Mouse (Mus musculus) forebrain, embryonic 12.5 days (tissue): ENCODE results near the gene 1600014C23Rik. TPM values are rescaled to one million over a fixed set of nuclear protein-coding genes. Genes with fewer than 3 reads are reported as not detected.

ENCODE experiments used
- ATAC-seq: fragments of 200-750 bp; cut with Nextera tagmentation; 2 replicates; pipeline ENCODE4 v1.8.0; 2017; ENCODE audit warnings: moderate TSS enrichment; ENCODE audit not compliant: low FRiP score
- H3K27ac ChIP-seq: fragments of 300-500 bp; sonication (generic); 2 replicates; pipeline ENCODE4 v1.5.1; 2016; ENCODE audit warnings: mild to moderate bottlenecking
- H3K27me3 ChIP-seq: fragments of 300-500 bp; sonication (generic); 2 replicates; pipeline ENCODE4 v1.6.1; 2016; ENCODE audit warnings: mild to moderate bottlenecking
- H3K36me3 ChIP-seq: fragments of 300-500 bp; sonication (generic); replicated peaks from 2 replicates; pipeline ENCODE4 v1.6.1; 2016; ENCODE audit warnings: mild to moderate bottlenecking
- H3K4me1 ChIP-seq: fragments of 300-500 bp; sonication (generic); 2 replicates; pipeline ENCODE4 v1.6.1; 2016
- H3K4me2 ChIP-seq: fragments of 300-500 bp; sonication (generic); 2 replicates; pipeline ENCODE4 v1.6.1; 2016; ENCODE audit warnings: mild to moderate bottlenecking, moderate library complexity
- H3K4me3 ChIP-seq: fragments of 300-500 bp; sonication (generic); replicated peaks from 2 replicates; pipeline ENCODE4 v1.5.1; 2016; ENCODE audit warnings: mild to moderate bottlenecking
- H3K9ac ChIP-seq: fragments of 300-500 bp; sonication (generic); 2 replicates; pipeline ENCODE4 v1.6.1; 2016; ENCODE audit warnings: mild to moderate bottlenecking
- H3K9me3 ChIP-seq: fragments of 300-500 bp; sonication (generic); 2 replicates; pipeline ENCODE4 v1.6.1; 2016
- WGBS: fragments of 180-500 bp; shearing (Covaris S2); methylation state at CpG from one replicate; pipeline ENCODE4 v1.1.7; 2016; 5-methylcytosine and 5-hydroxymethylcytosine counted together
- polyA plus RNA-seq: library from polyadenylated mRNA; unstranded; fragments of >200 nt; fragmentation: Nextera tagmentation; extraction: Ambion mirVana; gene quantifications from 2 replicates; pipeline ENCODE4 v1.2.1, GENCODE M21; 2016

1600014C23Rik gene
- polyA plus RNA-seq, 1 experiment from 2014 or later = 0.83 TPM

- Histone ChIP-seq H3K27me3 (peaks cover 25% of the 10 kb centered on the region), H3K9me3 (no peaks in the 10 kb centered on the region), H3K4me3 (peak overlapping the region; percentile 34; the same call in 1 of the 2 replicates), H3K9ac (peak overlapping the region; percentile 58; the same call in 1 of the 2 replicates), H3K4me2 (peak overlapping the region; percentile 69), H3K27ac (peak overlapping the region; percentile 76), H3K4me1 (peaks cover 42% of the 10 kb centered on the region), H3K36me3 (no peaks in the 10 kb centered on the region)
- 4% methylated on average over 3 of the region's 3 CpGs for WGBS
- no peak for ATAC-seq
Measured at GRCm38 (mm10) chr17:45734333-45734732, 689 bp upstream of the 1600014C23Rik start.

GRCm38 (mm10) chr17:45733038-45733734 lies 458 bp downstream of the 1600014C23Rik start:
- Histone ChIP-seq H3K27ac (no peak overlapping the region), H3K4me3 (0 out of 2 replicates have a peak overlapping the region, but pooled peaks have one; percentile 34), H3K4me2 (peak overlapping the region; percentile 69), H3K9ac (peak overlapping the region; percentile 58), H3K9me3 (no peaks in the 10 kb centered on the region), H3K27me3 (peaks cover 31% of the 10 kb centered on the region), H3K4me1 (peaks cover 42% of the 10 kb centered on the region), H3K36me3 (no peaks in the 10 kb centered on the region)
- WGBS = 53% methylated on average over 19 of the region's 19 CpGs
- no peak; the same call in 1 of the 2 replicates for ATAC-seq

- no peaks in the 10 kb centered on the region for H3K36me3 ChIP-seq
- peaks cover 31% of the 10 kb centered on the region for H3K27me3 ChIP-seq
- peaks cover 35% of the 10 kb centered on the region for H3K4me1 ChIP-seq
- 0 out of 2 replicates have a peak, but pooled peaks have one; percentile 5 for ATAC-seq
- no peak overlapping the region for H3K4me3 ChIP-seq
- 24% methylated on average over 9 of the region's 9 CpGs for WGBS
- no peaks in the 10 kb centered on the region for H3K9me3 ChIP-seq
- no peak overlapping the region for H3K27ac ChIP-seq
- H3K9ac ChIP-seq = no peak overlapping the region
- no peak overlapping the region for H3K4me2 ChIP-seq
Measured at GRCm38 (mm10) chr17:45731172-45731864, 2.3 kb downstream of the 1600014C23Rik start.

GRCm38 (mm10) chr17:45730696-45731095 lies 2.9 kb downstream of the 1600014C23Rik start:
- peaks cover 31% of the 10 kb centered on the region for H3K27me3 ChIP-seq
- H3K27ac ChIP-seq = no peak overlapping the region
- H3K4me1 ChIP-seq = peaks cover 28% of the 10 kb centered on the region
- H3K4me3 ChIP-seq = no peak overlapping the region
- H3K4me2 ChIP-seq = no peak overlapping the region
- H3K36me3 ChIP-seq = no peaks in the 10 kb centered on the region
- 82% methylated on average over 4 of the region's 4 CpGs for WGBS
- no peak for ATAC-seq
- H3K9ac ChIP-seq = no peak overlapping the region
- H3K9me3 ChIP-seq = no peaks in the 10 kb centered on the region

- peaks cover 17% of the 10 kb centered on the region for H3K4me1 ChIP-seq
- no peak overlapping the region for H3K9ac ChIP-seq
- H3K9me3 ChIP-seq = no peaks in the 10 kb centered on the region
- WGBS = 58% methylated on average over 10 of the region's 10 CpGs
- no peak overlapping the region for H3K27ac ChIP-seq
- H3K4me3 ChIP-seq = no peak overlapping the region
- peaks cover 31% of the 10 kb centered on the region for H3K27me3 ChIP-seq
- H3K4me2 ChIP-seq = no peak overlapping the region
- no peaks in the 10 kb centered on the region for H3K36me3 ChIP-seq
- no peak for ATAC-seq
Measured at GRCm38 (mm10) chr17:45729387-45729786, 4.3 kb downstream of the 1600014C23Rik start.

- H3K4me1 ChIP-seq = peaks cover 9% of the 10 kb centered on the region
Measured at GRCm38 (mm10) chr17:45727983-45728723, 5.5 kb downstream of the 1600014C23Rik start.

GRCm38 (mm10) chr17:45727481-45727880 lies 6.2 kb downstream of the 1600014C23Rik start:
- Histone ChIP-seq H3K9ac (no peak overlapping the region), H3K9me3 (no peaks in the 10 kb centered on the region), H3K27me3 (peaks cover 21% of the 10 kb centered on the region), H3K4me2 (no peak overlapping the region), H3K27ac (no peak overlapping the region), H3K36me3 (no peaks in the 10 kb centered on the region), H3K4me1 (peaks cover 11% of the 10 kb centered on the region), H3K4me3 (no peak overlapping the region)
- no peak for ATAC-seq
- 88% methylated on average over 2 of the region's 2 CpGs for WGBS

More at GRCm38 (mm10) chr17:45727983-45728723, 5.5 kb downstream of the 1600014C23Rik start:
- no peak for ATAC-seq
- Histone ChIP-seq H3K36me3 (no peaks in the 10 kb centered on the region), H3K9me3 (no peaks in the 10 kb centered on the region), H3K9ac (no peak overlapping the region), H3K4me2 (no peak overlapping the region), H3K27ac (no peak overlapping the region), H3K27me3 (peaks cover 27% of the 10 kb centered on the region), H3K4me3 (no peak overlapping the region)
- WGBS = 65% methylated on average over 8 of the region's 8 CpGs

GRCm38 (mm10) chr17:45726249-45726648 lies 7.4 kb downstream of the 1600014C23Rik start:
- 67% methylated on average over 7 of the region's 7 CpGs for WGBS
- Histone ChIP-seq H3K27ac (no peak overlapping the region), H3K4me3 (no peak overlapping the region), H3K9ac (no peak overlapping the region), H3K9me3 (no peaks in the 10 kb centered on the region), H3K4me2 (no peak overlapping the region), H3K27me3 (peaks cover 13% of the 10 kb centered on the region), H3K4me1 (peaks cover 14% of the 10 kb centered on the region), H3K36me3 (no peaks in the 10 kb centered on the region)
- no peak for ATAC-seq

GRCm38 (mm10) chr17:45724574-45724921 lies 9.1 kb downstream of the 1600014C23Rik start:
- no peaks in the 10 kb centered on the region for H3K9me3 ChIP-seq
- peaks cover 8% of the 10 kb centered on the region for H3K27me3 ChIP-seq
- 0 out of 2 replicates have a peak overlapping the region, but pooled peaks have one; percentile 19 for H3K27ac ChIP-seq
- H3K4me3 ChIP-seq = no peak overlapping the region
- peaks cover 14% of the 10 kb centered on the region for H3K4me1 ChIP-seq
- H3K9ac ChIP-seq = no peak overlapping the region
- no peaks in the 10 kb centered on the region for H3K36me3 ChIP-seq
- ATAC-seq = no peak; the same call in 1 of the 2 replicates
- 86% methylated on average over 10 of the region's 10 CpGs for WGBS
- H3K4me2 ChIP-seq = no peak overlapping the region

- Histone ChIP-seq H3K27ac (peak overlapping the region; percentile 79), H3K4me3 (peak overlapping the region; percentile 50), H3K9ac (peak overlapping the region; percentile 70), H3K36me3 (no peaks in the 10 kb centered on the region), H3K9me3 (no peaks in the 10 kb centered on the region), H3K27me3 (peaks cover 2% of the 10 kb centered on the region; the same call in 1 of the 2 replicates), H3K4me1 (peaks cover 14% of the 10 kb centered on the region), H3K4me2 (peak overlapping the region; percentile 57)
- 4% methylated on average over 25 of the region's 25 CpGs for WGBS
- peak; percentile 76 for ATAC-seq
Measured at GRCm38 (mm10) chr17:45723732-45724573, 9.7 kb downstream of the 1600014C23Rik start.

- Histone ChIP-seq H3K4me3 (no peak overlapping the region), H3K27ac (no peak overlapping the region), H3K4me1 (peaks cover 11% of the 10 kb centered on the region), H3K9ac (no peak overlapping the region), H3K9me3 (no peaks in the 10 kb centered on the region), H3K36me3 (no peaks in the 10 kb centered on the region), H3K27me3 (no peaks in the 10 kb centered on the region), H3K4me2 (no peak overlapping the region)
- 9% methylated on average over 10 of the region's 10 CpGs for WGBS
- ATAC-seq = no peak
Measured at GRCm38 (mm10) chr17:45718323-45718722, 15.3 kb downstream of the 1600014C23Rik start.
